ENCODE assay signal across 8 mouse cellular contexts in genomic region chr7:25248018-25248647, GRCm38 (mm10). TPM values are rescaled to one million over a fixed set of nuclear protein-coding genes. Genes with fewer than 3 reads are reported as not detected.
DNase-seq lines count a peak whose midpoint lies in the region; ATAC-seq and TF ChIP-seq lines count a peak whose summit lies in the region.

No protein-coding gene starts in this region.

- peak overlapping the region; percentile 60 for H3K9ac ChIP-seq in forebrain, embryonic 15.5 days (replicated peaks)
- peak overlapping the region; percentile 71 for H3K9ac ChIP-seq in hindbrain, postnatal 0 days (replicated peaks; ENCODE audit: low read length)
- H3K9ac ChIP-seq in limb, embryonic 12.5 days (replicated peaks) = peak overlapping the region; percentile 97

- peak overlapping the region; percentile 97 for H3K27ac ChIP-seq in gastrocnemius, adult 2 months
- peak overlapping the region; percentile 96 for H3K27ac ChIP-seq in forebrain, embryonic 15.5 days (replicated peaks)
- peak overlapping the region; percentile 87 for H3K27ac ChIP-seq in hindbrain, postnatal 0 days
- peak overlapping the region; percentile 99 for H3K27ac ChIP-seq in limb, embryonic 12.5 days

- peaks cover 55% of the 10 kb centered on the region for H3K4me1 ChIP-seq in forebrain, embryonic 15.5 days
- H3K4me1 ChIP-seq in hindbrain, postnatal 0 days (ENCODE audit: insufficient read depth, low read length) = peaks cover 17% of the 10 kb centered on the region
- peaks cover 54% of the 10 kb centered on the region for H3K4me1 ChIP-seq in limb, embryonic 12.5 days (replicated peaks)

- no peak for TF ChIP-seq CTCF in gastrocnemius, adult 2 months (IDR thresholded peaks at IDR 0.05)
- TF ChIP-seq CTCF in hindbrain, postnatal 0 days (IDR thresholded peaks at IDR 0.05; ENCODE audit: low read depth) = no peak

- WGBS in forebrain, embryonic 15.5 days = under 1% methylated on average over 18 of the region's 18 CpGs
- 6% methylated on average over 18 of the region's 18 CpGs for WGBS in hindbrain, postnatal 0 days
- under 1% methylated on average over 18 of the region's 18 CpGs for WGBS in limb, embryonic 12.5 days

- no peaks in the 10 kb centered on the region for H3K27me3 ChIP-seq in forebrain, embryonic 15.5 days
- no peaks in the 10 kb centered on the region for H3K27me3 ChIP-seq in hindbrain, postnatal 0 days (ENCODE audit: insufficient read depth, low read length)
- H3K27me3 ChIP-seq in limb, embryonic 12.5 days = no peaks in the 10 kb centered on the region
- H3K27me3 ChIP-seq in myocyte (ENCODE audit: control insufficient read depth, insufficient read depth, insufficient read length) = no peaks in the 10 kb centered on the region

- peak overlapping the region; percentile 27 for H3ac ChIP-seq in myocyte (ENCODE audit: control insufficient read depth, insufficient read length)

- TF ChIP-seq POLR2A in myocyte (IDR thresholded peaks at IDR 0.05; ENCODE audit: insufficient read length, low read depth) = no peak

- intact Hi-C loops in gastrocnemius, adult 2 months (cut with DNase I) = no loop called here

- H3K4me3 ChIP-seq in gastrocnemius, adult 2 months = peak overlapping the region; percentile 95
- peak overlapping the region; percentile 73 for H3K4me3 ChIP-seq in forebrain, embryonic 15.5 days
- peak overlapping the region; percentile 83 for H3K4me3 ChIP-seq in hindbrain, postnatal 0 days (ENCODE audit: low read length)
- H3K4me3 ChIP-seq in limb, embryonic 12.5 days (replicated peaks) = peak overlapping the region; percentile 95
- H3K4me3 ChIP-seq in myocyte = peak overlapping the region; percentile 84

- DNase-seq in gastrocnemius, adult 2 months = peak; percentile 59
- DNase-seq in gastrocnemius, adult 8-10 months (ENCODE audit: low spot score in 2 of 2) = no peak
- peak; percentile 93 for DNase-seq in brain, adult 2 months (ENCODE audit: low read depth, low spot score)
- DNase-seq in hindbrain, postnatal 0 days (ENCODE audit: low spot score) = peak; percentile 76
- no peak for DNase-seq in yolk sac, embryonic 10.5 days (ENCODE audit: low spot score)

- H3K4me2 ChIP-seq in forebrain, embryonic 15.5 days (replicated peaks) = peak overlapping the region; percentile 95
- H3K4me2 ChIP-seq in hindbrain, postnatal 0 days (ENCODE audit: low read depth, low read length) = peak overlapping the region; percentile 92
- H3K4me2 ChIP-seq in limb, embryonic 12.5 days = peak overlapping the region; percentile 95
- peak overlapping the region; percentile 99 for H3K4me2 ChIP-seq in myocyte (ENCODE audit: low read depth)

- peaks cover 55% of the 10 kb centered on the region for H3K79me2 ChIP-seq in myocyte (ENCODE audit: control insufficient read depth, insufficient read depth)

- H3K9me3 ChIP-seq in forebrain, embryonic 15.5 days = no peaks in the 10 kb centered on the region
- no peaks in the 10 kb centered on the region for H3K9me3 ChIP-seq in hindbrain, postnatal 0 days (ENCODE audit: low read length)
- H3K9me3 ChIP-seq in limb, embryonic 12.5 days = no peaks in the 10 kb centered on the region

- ATAC-seq in forebrain, embryonic 15.5 days (replicated peaks) = peak; percentile 59
- peak; percentile 57 for ATAC-seq in hindbrain, postnatal 0 days
- peak; percentile 32; the same call in 1 of the 2 replicates for ATAC-seq in limb, embryonic 12.5 days (ENCODE audit: insufficient number of reproducible peaks, insufficient read depth, low FRiP score, low TSS enrichment, low read depth)

- H3K36me3 ChIP-seq in forebrain, embryonic 15.5 days = no peaks in the 10 kb centered on the region
- no peaks in the 10 kb centered on the region for H3K36me3 ChIP-seq in hindbrain, postnatal 0 days (ENCODE audit: insufficient read depth, low read length)
- H3K36me3 ChIP-seq in limb, embryonic 12.5 days = peaks cover 35% of the 10 kb centered on the region
- H3K36me3 ChIP-seq in myocyte (ENCODE audit: control insufficient read depth, insufficient read depth) = no peaks in the 10 kb centered on the region

TF ChIP-seq in myocyte, 11 proteins besides CTCF, POLR2A, EP300 and RAD21:
- TF ChIP-seq SRF (IDR thresholded peaks at IDR 0.05; ENCODE audit: control insufficient read depth, insufficient read length, low read depth) (no peak), MAX (IDR thresholded peaks at IDR 0.05; ENCODE audit: low read depth) (no peak), CEBPB (IDR thresholded peaks at IDR 0.05; ENCODE audit: insufficient read depth, poor library complexity, severe bottlenecking) (no peak), MYOD1 (IDR thresholded peaks at IDR 0.05; ENCODE audit: control insufficient read depth in 1 of 3, insufficient read length in 2 of 3, low read depth in 2 of 3) (no peak), MYOG (IDR thresholded peaks at IDR 0.05; ENCODE audit: control insufficient read depth in 1 of 3, insufficient read depth in 1 of 3, insufficient read length in 2 of 3, low read depth in 2 of 3) (no peak), POLR2AphosphoS2 (IDR thresholded peaks at IDR 0.05; ENCODE audit: insufficient read length, low read depth) (no peak), TCF3 (IDR thresholded peaks at IDR 0.05; ENCODE audit: insufficient read length, low read depth) (no peak), USF1 (IDR thresholded peaks at IDR 0.05; ENCODE audit: low read depth) (no peak), E2F4 (IDR thresholded peaks at IDR 0.05; ENCODE audit: insufficient read depth) (no peak), TCF12 (IDR thresholded peaks at IDR 0.05; ENCODE audit: insufficient read depth, poor library complexity, severe bottlenecking) (no peak), REST (IDR thresholded peaks at IDR 0.05; ENCODE audit: insufficient read depth, insufficient read length) (no peak)
TF ChIP-seq in myocyte: peak in this region for 0.

RNA-seq across cellular contexts. Expression of gene Erf, which starts 2.4 kb away (rescaled TPM):
- 1 to 10 TPM; 5.4 to 7.4 TPM for total RNA-seq in gastrocnemius, adult 2 months (2021)
- total RNA-seq in gastrocnemius, adult 8-10 months (2022) = 1 to 10 TPM; 4.2 to 5.8 (median 5.7) TPM
- polyA plus RNA-seq in forebrain, embryonic 15.5 days (2015; fragmentation: Nextera tagmentation; extraction: Ambion mirVana) = 4.8 and 5.5 TPM in 2 replicates
- 19.0 and 20.8 TPM in 2 replicates for total RNA-seq in hindbrain, postnatal 0 days (2014; rRNA removed)
- 3.0 and 3.7 TPM in 2 replicates for polyA plus RNA-seq in hindbrain, postnatal 0 days (2015; fragmentation: Nextera tagmentation; extraction: Ambion mirVana)
- 22.3 and 24.3 TPM in 2 replicates for polyA plus RNA-seq in limb, embryonic 12.5 days (2016; fragmentation: Nextera tagmentation; extraction: Ambion mirVana)
- 42.5 TPM for polyA plus RNA-seq in myocyte (2012; fragmentation: generic; extraction: Trizol)

RNA-seq across cellular contexts. Expression of gene Gsk3a, which starts 10.5 kb away (rescaled TPM):
- 10 to 100 TPM; 74.1 to 77.4 TPM for total RNA-seq in gastrocnemius, adult 2 months (2021)
- 10 to 100 TPM; 87.5 to 93.5 (median 90.1) TPM for total RNA-seq in gastrocnemius, adult 8-10 months (2022)
- 16.2 and 17.4 TPM in 2 replicates for polyA plus RNA-seq in forebrain, embryonic 15.5 days (2015; fragmentation: Nextera tagmentation; extraction: Ambion mirVana)
- total RNA-seq in hindbrain, postnatal 0 days (2014; rRNA removed) = 151 and 160 TPM in 2 replicates
- polyA plus RNA-seq in hindbrain, postnatal 0 days (2015; fragmentation: Nextera tagmentation; extraction: Ambion mirVana) = 17.5 and 19.8 TPM in 2 replicates
- 16.9 and 19.4 TPM in 2 replicates for polyA plus RNA-seq in limb, embryonic 12.5 days (2016; fragmentation: Nextera tagmentation; extraction: Ambion mirVana)
- polyA plus RNA-seq in myocyte (2012; fragmentation: generic; extraction: Trizol) = 69.4 TPM

RNA-seq across cellular contexts. Expression of gene Cic, which starts 19.4 kb away (rescaled TPM):
- 10 to 100 TPM; 37.0 to 40.4 TPM for total RNA-seq in gastrocnemius, adult 2 months (2021)
- total RNA-seq in gastrocnemius, adult 8-10 months (2022) = 10 to 100 TPM; 26.4 to 38.7 (median 30.1) TPM
- 53.2 and 54.4 TPM in 2 replicates for polyA plus RNA-seq in forebrain, embryonic 15.5 days (2015; fragmentation: Nextera tagmentation; extraction: Ambion mirVana)
- 153 and 155 TPM in 2 replicates for total RNA-seq in hindbrain, postnatal 0 days (2014; rRNA removed)
- 28.2 and 30.6 TPM in 2 replicates for polyA plus RNA-seq in hindbrain, postnatal 0 days (2015; fragmentation: Nextera tagmentation; extraction: Ambion mirVana)
- 34.9 and 38.7 TPM in 2 replicates for polyA plus RNA-seq in limb, embryonic 12.5 days (2016; fragmentation: Nextera tagmentation; extraction: Ambion mirVana)
- polyA plus RNA-seq in myocyte (2012; fragmentation: generic; extraction: Trizol) = 65.8 TPM

RNA-seq across cellular contexts. Expression of gene Zfp526, which starts 26.9 kb away (rescaled TPM):
- 1 to 10 TPM; 5.5 to 6.1 TPM for total RNA-seq in gastrocnemius, adult 2 months (2021)
- total RNA-seq in gastrocnemius, adult 8-10 months (2022) = 1 to 10 TPM; 5.5 to 6.4 (median 6.1) TPM
- polyA plus RNA-seq in forebrain, embryonic 15.5 days (2015; fragmentation: Nextera tagmentation; extraction: Ambion mirVana) = 1.9 and 2.0 TPM in 2 replicates
- total RNA-seq in hindbrain, postnatal 0 days (2014; rRNA removed) = 9.6 and 10.1 TPM in 2 replicates
- polyA plus RNA-seq in hindbrain, postnatal 0 days (2015; fragmentation: Nextera tagmentation; extraction: Ambion mirVana) = 0.66 and 0.85 TPM in 2 replicates
- polyA plus RNA-seq in limb, embryonic 12.5 days (2016; fragmentation: Nextera tagmentation; extraction: Ambion mirVana) = 3.1 and 3.4 TPM in 2 replicates
- 5.6 TPM for polyA plus RNA-seq in myocyte (2012; fragmentation: generic; extraction: Trizol)

RNA-seq across cellular contexts. Expression of gene Dedd2, which starts 27.7 kb away (rescaled TPM):
- total RNA-seq in gastrocnemius, adult 2 months (2021) = 1 to 10 TPM; 9.3 to 9.4 TPM
- total RNA-seq in gastrocnemius, adult 8-10 months (2022) = 1 to 10 TPM; 8.0 to 9.2 (median 8.6) TPM
- polyA plus RNA-seq in forebrain, embryonic 15.5 days (2015; fragmentation: Nextera tagmentation; extraction: Ambion mirVana) = 17.7 and 18.0 TPM in 2 replicates
- 22.5 and 31.7 TPM in 2 replicates for total RNA-seq in hindbrain, postnatal 0 days (2014; rRNA removed)
- polyA plus RNA-seq in hindbrain, postnatal 0 days (2015; fragmentation: Nextera tagmentation; extraction: Ambion mirVana) = 19.8 and 20.2 TPM in 2 replicates
- polyA plus RNA-seq in limb, embryonic 12.5 days (2016; fragmentation: Nextera tagmentation; extraction: Ambion mirVana) = 12.2 and 13.6 TPM in 2 replicates
- polyA plus RNA-seq in myocyte (2012; fragmentation: generic; extraction: Trizol) = 8.8 TPM

Comparison
In these comparisons a context has a peak if more than half of its experiments do, and no peak if none do; other contexts are left out.
1. DNase-seq: peak in gastrocnemius, adult 2 months (single experiment), brain, adult 2 months (single experiment) and hindbrain, postnatal 0 days (single experiment); none in gastrocnemius, adult 8-10 months (0 of 2) and yolk sac, embryonic 10.5 days (single experiment).
2. Peak in every context shown above with its lines, with median percentiles within 50 percentile points of each other: H3K27ac ChIP-seq, H3K4me3 ChIP-seq, ATAC-seq, H3K4me2 ChIP-seq and H3K9ac ChIP-seq.